In the genomic region with DNA sequence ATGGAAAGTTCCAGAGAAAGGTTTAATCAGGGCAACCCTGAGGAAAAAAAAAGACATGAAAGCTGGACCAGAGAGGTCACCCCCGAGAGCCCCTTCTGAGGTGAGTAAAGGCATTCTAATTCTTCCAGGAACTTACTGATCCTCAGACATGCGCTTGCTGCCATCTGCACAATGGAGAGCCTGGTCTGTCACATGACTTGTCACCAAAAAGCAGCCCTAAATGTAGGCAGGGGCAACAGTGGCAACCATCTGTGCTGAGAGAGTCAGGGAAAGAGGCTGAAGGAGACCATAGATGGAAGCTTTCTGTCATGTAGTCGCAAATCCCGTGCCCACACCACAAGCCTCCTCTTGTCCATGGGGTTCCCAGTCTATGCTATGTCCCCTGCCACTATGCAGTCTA, we compare ENCODE assay signal across 18 mouse cellular contexts.
A peak's percentile ranks its signal among the peaks of the same experiment; 100 is the strongest.
DNase-seq lines count a peak whose midpoint lies in the region; ATAC-seq and TF ChIP-seq lines count a peak whose summit lies in the region.
"Had no signal": no experiment of that assay in that cellular context is flagged by ENCODE, and none has a peak within 500 bp of the region (broad histone marks: within the 10 kb centered on the region; RNA-seq: fewer than 3 reads in every experiment).

No protein-coding gene starts in this region.

- TF ChIP-seq CTCF in midbrain, postnatal 0 days (IDR thresholded peaks at IDR 0.05), result no peak

- no peak overlapping the region for H3K4me3 ChIP-seq in midbrain, embryonic 13.5 days (replicated peaks)
- H3K4me3 ChIP-seq in midbrain, postnatal 0 days (ENCODE audit: low read depth, low read length), result no peak overlapping the region
- no peak overlapping the region for H3K4me3 ChIP-seq in embryonic facial prominence, embryonic 15.5 days (replicated peaks)
- H3K4me3 ChIP-seq in forebrain, embryonic 13.5 days, result no peak overlapping the region
- H3K4me3 ChIP-seq in limb, embryonic 13.5 days, result no peak overlapping the region
- H3K4me3 ChIP-seq: neural tube, embryonic 15.5 days had no signal

- no peak for DNase-seq in midbrain, postnatal 0 days (ENCODE audit: low spot score)
- no peak for DNase-seq in cerebellum, adult 9-11 months
- no peak for DNase-seq in heart, postnatal 36 days
- no peak for DNase-seq in spleen, postnatal 36 days (ENCODE audit: low spot score in 2 of 2)
- DNase-seq: adrenal gland, adult 8-10 months; cerebellum, adult 2 months; cerebellum, postnatal 36 days; heart, adult 11 months; kidney, adult 11 months; layer of hippocampus, adult 9-11 months; lung, postnatal 4 days; thymus, postnatal 14 days had no signal

- intact Hi-C loops in heart, postnatal 36 days (cut with DNase I), result no loop called here

- peak overlapping the region; percentile 44 for H3K27ac ChIP-seq in midbrain, embryonic 13.5 days
- no peak overlapping the region for H3K27ac ChIP-seq in midbrain, postnatal 0 days (ENCODE audit: low read depth, low read length)
- peak overlapping the region; percentile 39; the same call in 1 of the 2 replicates for H3K27ac ChIP-seq in embryonic facial prominence, embryonic 15.5 days (replicated peaks)
- H3K27ac ChIP-seq in forebrain, embryonic 13.5 days, result peak overlapping the region; percentile 78
- H3K27ac ChIP-seq in limb, embryonic 13.5 days, result peak overlapping the region; percentile 45; the same call in 1 of the 2 replicates
- H3K27ac ChIP-seq: neural tube, embryonic 15.5 days had no signal

- 44% methylated on average over 4 of the region's 4 CpGs for WGBS in midbrain, embryonic 13.5 days
- 61% methylated on average over 4 of the region's 4 CpGs for WGBS in midbrain, postnatal 0 days
- WGBS in embryonic facial prominence, embryonic 15.5 days, result 60% methylated on average over 4 of the region's 4 CpGs
- WGBS in forebrain, embryonic 13.5 days, result 39% methylated on average over 4 of the region's 4 CpGs
- WGBS in limb, embryonic 13.5 days, result 66% methylated on average over 4 of the region's 4 CpGs

- peaks cover 29% of the 10 kb centered on the region for H3K4me1 ChIP-seq in midbrain, embryonic 13.5 days (replicated peaks)
- H3K4me1 ChIP-seq in midbrain, postnatal 0 days (ENCODE audit: insufficient read depth, low read length), result no peaks in the 10 kb centered on the region; the same call in 1 of the 2 replicates
- peaks cover 16% of the 10 kb centered on the region; the same call in 1 of the 2 replicates for H3K4me1 ChIP-seq in embryonic facial prominence, embryonic 15.5 days
- H3K4me1 ChIP-seq in forebrain, embryonic 13.5 days, result peaks cover 42% of the 10 kb centered on the region
- peaks cover 36% of the 10 kb centered on the region for H3K4me1 ChIP-seq in limb, embryonic 13.5 days

- no peaks in the 10 kb centered on the region for H3K36me3 ChIP-seq in midbrain, embryonic 13.5 days
- no peaks in the 10 kb centered on the region for H3K36me3 ChIP-seq in midbrain, postnatal 0 days (ENCODE audit: insufficient read depth, low read length)
- no peaks in the 10 kb centered on the region for H3K36me3 ChIP-seq in embryonic facial prominence, embryonic 15.5 days
- no peaks in the 10 kb centered on the region for H3K36me3 ChIP-seq in forebrain, embryonic 13.5 days (ENCODE audit: poor library complexity, severe bottlenecking)
- H3K36me3 ChIP-seq in limb, embryonic 13.5 days, result no peaks in the 10 kb centered on the region
- H3K36me3 ChIP-seq: neural tube, embryonic 15.5 days had no signal

- no peak overlapping the region for H3K9ac ChIP-seq in midbrain, embryonic 13.5 days (replicated peaks)
- no peak overlapping the region for H3K9ac ChIP-seq in midbrain, postnatal 0 days (replicated peaks; ENCODE audit: low read length, poor library complexity, severe bottlenecking)
- H3K9ac ChIP-seq in embryonic facial prominence, embryonic 15.5 days, result no peak overlapping the region
- H3K9ac ChIP-seq in forebrain, embryonic 13.5 days, result no peak overlapping the region
- H3K9ac ChIP-seq in limb, embryonic 13.5 days, result no peak overlapping the region
- H3K9ac ChIP-seq: neural tube, embryonic 15.5 days had no signal

- peaks cover 29% of the 10 kb centered on the region for H3K27me3 ChIP-seq in midbrain, embryonic 13.5 days
- H3K27me3 ChIP-seq in midbrain, postnatal 0 days (ENCODE audit: insufficient read depth, low read length), result no peaks in the 10 kb centered on the region; the same call in 1 of the 2 replicates
- no peaks in the 10 kb centered on the region for H3K27me3 ChIP-seq in embryonic facial prominence, embryonic 15.5 days
- no peaks in the 10 kb centered on the region for H3K27me3 ChIP-seq in forebrain, embryonic 13.5 days
- H3K27me3 ChIP-seq in limb, embryonic 13.5 days, result no peaks in the 10 kb centered on the region
- H3K27me3 ChIP-seq: neural tube, embryonic 15.5 days had no signal

- H3K4me2 ChIP-seq in midbrain, embryonic 13.5 days (replicated peaks), result no peak overlapping the region
- H3K4me2 ChIP-seq in midbrain, postnatal 0 days (ENCODE audit: low read depth, low read length, poor library complexity, severe bottlenecking), result no peak overlapping the region
- no peak overlapping the region for H3K4me2 ChIP-seq in embryonic facial prominence, embryonic 15.5 days (replicated peaks)
- H3K4me2 ChIP-seq in forebrain, embryonic 13.5 days, result peak overlapping the region; percentile 33; the same call in 1 of the 2 replicates
- no peak overlapping the region for H3K4me2 ChIP-seq in limb, embryonic 13.5 days (replicated peaks)
- H3K4me2 ChIP-seq: heart, embryonic 11.5 days; neural tube, embryonic 15.5 days had no signal

- ATAC-seq in midbrain, embryonic 13.5 days, result no peak
- ATAC-seq in midbrain, postnatal 0 days (ENCODE audit: low FRiP score), result no peak
- no peak for ATAC-seq in embryonic facial prominence, embryonic 15.5 days (ENCODE audit: insufficient number of reproducible peaks, low FRiP score, low TSS enrichment, low read depth)
- peak; percentile 52 for ATAC-seq in forebrain, embryonic 13.5 days
- ATAC-seq in limb, embryonic 13.5 days (ENCODE audit: low FRiP score, low read depth), result no peak

- no peaks in the 10 kb centered on the region for H3K9me3 ChIP-seq in midbrain, embryonic 13.5 days
- no peaks in the 10 kb centered on the region for H3K9me3 ChIP-seq in midbrain, postnatal 0 days (ENCODE audit: low read length)
- no peaks in the 10 kb centered on the region for H3K9me3 ChIP-seq in embryonic facial prominence, embryonic 15.5 days (replicated peaks)
- H3K9me3 ChIP-seq in forebrain, embryonic 13.5 days (replicated peaks), result no peaks in the 10 kb centered on the region
- H3K9me3 ChIP-seq in limb, embryonic 13.5 days, result no peaks in the 10 kb centered on the region
- H3K9me3 ChIP-seq: neural tube, embryonic 15.5 days had no signal
